Mouse (Mus musculus): ENCODE measurements at regions not wholly inside any gene's neighbourhood (a gene's known extent, or its start where the extent isn't known, plus 50 kb on each side); places are given as distances from the start of the nearest gene placed in this dataset.

DNA sequence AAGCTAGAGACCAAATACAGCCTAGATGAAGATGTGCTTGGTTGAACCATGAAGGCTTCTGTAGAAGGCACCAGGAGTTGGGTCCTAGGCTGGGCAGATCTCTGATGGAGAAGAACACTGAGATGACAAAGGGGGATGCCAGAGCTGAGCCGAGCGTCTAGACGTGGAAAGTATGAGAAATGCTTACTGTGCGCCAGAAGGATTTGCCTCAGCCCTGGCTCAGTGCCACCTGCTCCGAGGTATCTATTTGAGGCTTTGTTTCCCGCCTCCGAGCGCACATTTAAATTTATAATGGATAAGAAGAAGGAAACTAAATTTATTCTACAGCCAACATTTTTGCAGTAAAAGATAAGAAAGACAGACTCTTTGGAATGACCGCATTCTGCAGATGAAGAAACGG is 317.2 kb upstream of the Runx1 start:
- TF ChIP-seq CTCF (IDR thresholded peaks at IDR 0.05; ENCODE audit: borderline replicate concordance, insufficient read depth, low read length), result no peak
- TF ChIP-seq POLR2A (IDR thresholded peaks at IDR 0.05; ENCODE audit: low read depth, low read length), result no peak
- Histone ChIP-seq H3K4me1 (ENCODE audit: control insufficient read depth, insufficient read depth, low read length) (no peaks in the 10 kb centered on the region; the same call in 1 of the 2 replicates), H3K4me3 (ENCODE audit: insufficient read depth, low read length) (no peak overlapping the region)

DNA sequence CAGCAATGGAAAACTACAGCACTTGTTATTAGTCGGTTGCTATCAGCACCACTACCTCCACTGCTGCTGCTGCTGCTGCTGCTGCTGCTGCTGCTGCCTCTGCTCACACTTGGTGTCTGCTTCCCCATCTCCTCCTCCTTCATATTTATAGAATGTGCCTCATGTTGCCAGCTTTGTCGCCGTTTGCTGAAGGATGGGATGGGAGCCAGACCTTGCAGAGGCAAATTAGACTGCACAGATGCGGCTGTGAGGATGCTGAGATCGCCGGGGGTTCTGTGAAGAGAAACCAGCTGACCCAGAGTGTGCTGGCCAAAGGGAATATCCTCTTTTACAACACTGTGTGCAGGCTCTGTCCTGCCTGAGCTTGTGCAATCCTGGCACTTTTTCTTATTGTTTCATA is 316.0 kb upstream of the Runx1 start:
- TF ChIP-seq CTCF (IDR thresholded peaks at IDR 0.05; ENCODE audit: borderline replicate concordance, insufficient read depth, low read length), result no peak
- no peak overlapping the region for H3K4me3 ChIP-seq (ENCODE audit: insufficient read depth, low read length)
- H3K4me1 ChIP-seq (ENCODE audit: control insufficient read depth, insufficient read depth, low read length), result no peaks in the 10 kb centered on the region; the same call in 1 of the 2 replicates
- no peak overlapping the region for H3K27ac ChIP-seq (ENCODE audit: insufficient read depth, low read length)

More for the DNA sequence above, 317.2 kb upstream of the Runx1 start:
- H3K27ac ChIP-seq (ENCODE audit: insufficient read depth, low read length), result no peak overlapping the region; the same call in 1 of the 2 replicates

- Histone ChIP-seq H3K4me1 (ENCODE audit: control insufficient read depth, insufficient read depth, low read length) (no peaks in the 10 kb centered on the region; the same call in 1 of the 2 replicates), H3K27ac (ENCODE audit: insufficient read depth, low read length) (no peak overlapping the region), H3K4me3 (ENCODE audit: insufficient read depth, low read length) (no peak overlapping the region)
- no peak for TF ChIP-seq POLR2A (IDR thresholded peaks at IDR 0.05; ENCODE audit: low read depth, low read length)
- no peak for TF ChIP-seq CTCF (IDR thresholded peaks at IDR 0.05; ENCODE audit: borderline replicate concordance, insufficient read depth, low read length)
Observed at GRCm38 (mm10) chr16:93140535-93141110, 314.7 kb upstream of the Runx1 start.

DNA sequence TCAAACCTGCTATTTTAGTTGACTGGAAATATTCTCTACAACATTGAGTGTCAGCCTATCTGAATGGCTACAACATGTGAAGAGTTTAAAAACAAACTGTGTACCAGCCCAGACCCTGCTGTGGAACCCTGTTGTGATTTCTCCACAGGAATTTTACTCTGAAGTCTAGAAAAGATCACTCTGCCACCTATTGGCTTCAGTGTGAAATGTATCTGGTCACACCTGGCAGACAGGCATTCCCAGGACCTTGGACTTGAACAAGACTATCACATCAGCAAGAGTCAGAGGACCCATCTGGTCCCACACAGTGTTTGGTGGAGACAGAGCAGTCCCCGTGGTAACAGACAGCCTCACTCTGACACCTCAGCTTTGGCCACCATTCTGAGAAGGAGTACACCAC is 311.3 kb upstream of the Runx1 start:
- Histone ChIP-seq H3K4me3 (ENCODE audit: insufficient read depth, low read length) (no peak overlapping the region), H3K4me1 (ENCODE audit: control insufficient read depth, insufficient read depth, low read length) (no peaks in the 10 kb centered on the region), H3K27ac (ENCODE audit: insufficient read depth, low read length) (no peak overlapping the region)
- TF ChIP-seq POLR2A (IDR thresholded peaks at IDR 0.05; ENCODE audit: low read depth, low read length), result no peak
- TF ChIP-seq CTCF (IDR thresholded peaks at IDR 0.05; ENCODE audit: borderline replicate concordance, insufficient read depth, low read length), result no peak

- TF ChIP-seq POLR2A (IDR thresholded peaks at IDR 0.05; ENCODE audit: low read depth, low read length) (no peak), CTCF (IDR thresholded peaks at IDR 0.05; ENCODE audit: borderline replicate concordance, insufficient read depth, low read length) (no peak)
- Histone ChIP-seq H3K4me1 (ENCODE audit: control insufficient read depth, insufficient read depth, low read length) (peaks cover 2% of the 10 kb centered on the region; the same call in 1 of the 2 replicates), H3K4me3 (ENCODE audit: insufficient read depth, low read length) (no peak overlapping the region), H3K27ac (ENCODE audit: insufficient read depth, low read length) (no peak overlapping the region)
Observed at GRCm38 (mm10) chr16:93131404-93131803, 305.5 kb upstream of the Runx1 start.

- Histone ChIP-seq H3K4me1 (ENCODE audit: control insufficient read depth, insufficient read depth, low read length) (peaks cover 2% of the 10 kb centered on the region; the same call in 1 of the 2 replicates), H3K27ac (ENCODE audit: insufficient read depth, low read length) (no peak overlapping the region), H3K4me3 (ENCODE audit: insufficient read depth, low read length) (no peak overlapping the region)
- no peak for TF ChIP-seq POLR2A (IDR thresholded peaks at IDR 0.05; ENCODE audit: low read depth, low read length)
- TF ChIP-seq CTCF (IDR thresholded peaks at IDR 0.05; ENCODE audit: borderline replicate concordance, insufficient read depth, low read length), result no peak
Observed at GRCm38 (mm10) chr16:93130622-93131021, 304.7 kb upstream of the Runx1 start.

DNA sequence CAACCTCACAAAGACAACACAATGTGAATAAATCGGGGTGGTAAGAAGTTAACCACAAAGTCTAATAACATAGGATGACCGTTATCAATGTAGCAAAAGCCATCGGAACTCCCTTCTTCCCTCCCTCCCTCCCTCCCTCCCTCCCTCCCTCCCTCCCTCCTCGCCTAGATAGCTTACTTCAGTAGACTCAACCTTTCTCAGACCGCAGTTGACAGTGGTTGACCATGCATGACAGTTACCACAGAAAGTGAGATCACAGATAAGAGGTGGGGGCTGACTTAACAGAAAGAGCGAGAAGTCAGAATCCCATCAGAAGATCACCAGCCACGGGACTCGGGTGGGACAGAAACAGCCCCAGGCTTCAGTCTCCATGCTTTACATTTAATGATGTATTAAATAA is 297.8 kb upstream of the Runx1 start:
- Histone ChIP-seq H3K4me3 (ENCODE audit: insufficient read depth, low read length) (no peak overlapping the region), H3K27ac (ENCODE audit: insufficient read depth, low read length) (no peak overlapping the region), H3K4me1 (ENCODE audit: control insufficient read depth, insufficient read depth, low read length) (no peaks in the 10 kb centered on the region)
- TF ChIP-seq CTCF (IDR thresholded peaks at IDR 0.05; ENCODE audit: borderline replicate concordance, insufficient read depth, low read length), result no peak
- TF ChIP-seq POLR2A (IDR thresholded peaks at IDR 0.05; ENCODE audit: low read depth, low read length), result no peak

DNA sequence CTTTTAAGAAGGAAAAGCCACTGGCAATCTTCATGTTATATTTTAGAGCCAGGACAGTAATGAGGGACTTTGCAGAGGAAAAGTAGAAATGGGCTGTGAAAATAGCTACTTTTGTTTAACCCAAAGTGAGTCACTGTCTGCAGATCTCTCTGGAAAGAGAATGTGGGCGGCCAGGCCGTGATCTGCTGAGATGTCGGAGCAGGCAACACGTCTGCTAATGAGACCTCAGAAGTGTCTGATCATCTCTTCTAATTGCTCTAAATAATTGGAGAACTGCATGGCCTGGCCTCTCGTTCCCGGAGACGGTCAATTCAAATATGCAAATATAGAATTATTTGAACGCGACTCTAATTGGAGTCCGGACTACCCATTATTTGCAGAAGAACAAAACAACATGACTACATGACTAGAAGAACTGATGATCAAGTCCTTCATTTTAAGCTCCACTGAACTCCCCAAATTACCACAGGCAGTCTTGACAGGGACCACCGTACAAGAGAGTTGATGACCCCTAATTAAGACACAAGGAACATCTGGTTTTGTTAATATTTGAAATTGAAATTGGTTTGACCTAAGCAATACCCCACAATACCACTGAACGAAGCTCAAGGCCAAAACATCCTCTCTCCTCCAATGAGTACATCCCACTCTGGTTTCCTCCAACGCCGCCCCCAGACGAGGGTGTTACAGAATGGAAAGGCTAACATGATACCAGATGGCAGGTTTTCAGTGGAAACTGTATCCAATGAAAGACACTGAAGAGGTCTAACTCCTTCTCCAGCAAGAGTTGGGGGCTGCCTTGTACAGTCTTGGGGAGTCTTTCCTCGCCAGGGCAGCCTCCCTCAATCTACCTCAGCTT is 290.4 kb upstream of the Runx1 start:
- peak overlapping the region; percentile 95 for H3K27ac ChIP-seq (ENCODE audit: insufficient read depth, low read length)
- H3K4me3 ChIP-seq (ENCODE audit: insufficient read depth, low read length), result no peak overlapping the region
- TF ChIP-seq POLR2A (IDR thresholded peaks at IDR 0.05; ENCODE audit: low read depth, low read length) (no peak), CTCF (IDR thresholded peaks at IDR 0.05; ENCODE audit: borderline replicate concordance, insufficient read depth, low read length) (no peak)
- peaks cover 5% of the 10 kb centered on the region; the same call in 1 of the 2 replicates for H3K4me1 ChIP-seq (ENCODE audit: control insufficient read depth, insufficient read depth, low read length)

DNA sequence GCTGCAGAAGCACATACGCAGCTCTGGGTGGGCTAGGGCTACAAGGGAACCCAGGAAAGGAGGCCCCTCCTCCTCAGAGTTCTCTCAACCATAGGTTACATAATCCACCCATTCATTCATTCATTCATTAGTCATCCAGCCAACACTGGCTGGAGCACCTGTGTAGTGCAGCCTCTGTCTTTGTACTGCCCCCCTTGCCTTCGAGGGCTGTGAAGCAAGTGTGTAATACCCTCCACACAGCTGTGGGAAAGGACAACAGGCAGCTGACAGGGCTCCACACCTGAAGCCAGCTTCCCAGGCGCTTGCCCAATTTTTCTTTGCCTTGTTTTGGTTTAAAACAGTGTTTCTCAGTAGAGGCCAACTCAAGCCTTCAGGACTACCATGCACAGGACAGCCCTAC is 285.0 kb upstream of the Runx1 start:
- Histone ChIP-seq H3K4me1 (ENCODE audit: control insufficient read depth, insufficient read depth, low read length) (peaks cover 7% of the 10 kb centered on the region), H3K4me3 (ENCODE audit: insufficient read depth, low read length) (no peak overlapping the region), H3K27ac (ENCODE audit: insufficient read depth, low read length) (no peak overlapping the region)
- TF ChIP-seq POLR2A (IDR thresholded peaks at IDR 0.05; ENCODE audit: low read depth, low read length) (no peak), CTCF (IDR thresholded peaks at IDR 0.05; ENCODE audit: borderline replicate concordance, insufficient read depth, low read length) (no peak)

GRCm38 (mm10) chr16:93110451-93110850 is 284.5 kb upstream of the Runx1 start:
- Histone ChIP-seq H3K4me1 (ENCODE audit: control insufficient read depth, insufficient read depth, low read length) (peaks cover 5% of the 10 kb centered on the region), H3K4me3 (ENCODE audit: insufficient read depth, low read length) (no peak overlapping the region), H3K27ac (ENCODE audit: insufficient read depth, low read length) (peak overlapping the region; percentile 100; the same call in 1 of the 2 replicates)
- TF ChIP-seq POLR2A (IDR thresholded peaks at IDR 0.05; ENCODE audit: low read depth, low read length) (no peak), CTCF (IDR thresholded peaks at IDR 0.05; ENCODE audit: borderline replicate concordance, insufficient read depth, low read length) (no peak)

All from embryonic fibroblast, embryonic 13.5 days (primary cell).